Mouse (Mus musculus): Measurements from ENCODE around the gene Hmgb1.

- TF ChIP-seq CTCF (IDR thresholded peaks at IDR 0.05; ENCODE audit: borderline replicate concordance, extremely low read depth, insufficient read depth, insufficient read length): no peak
- no peak for TF ChIP-seq POLR2A (IDR thresholded peaks at IDR 0.05; ENCODE audit: borderline replicate concordance, extremely low read depth, insufficient read depth, insufficient read length, poor library complexity, severe bottlenecking)
Observed at GRCm38 (mm10) chr5:148996709-148997037, 187.6 kb downstream of the Hmgb1 start.
